Mouse (Mus musculus) MEL (cell line): ENCODE results near the gene Ssc5d.
"Not testable (repeated sequence)": the region's sequence is repeated elsewhere in the genome, so short reads cannot be mapped to it uniquely, and the experiment has no call there.

Experiments used
- BHLHE40 ChIP-seq: IDR thresholded peaks from 2 replicates; pipeline ENCODE4 v1.6.1; 2012; ENCODE audit warnings: low read depth, mild to moderate bottlenecking, inconsistent platforms, low read length, improper control_type of control experiment, borderline replicate concordance
- CTCF ChIP-seq, 3 experiments: IDR thresholded peaks in 2 of 3; conservative IDR thresholded peaks in 1 of 3; 2 replicates each; pipeline ENCODE4 v1.5.1; 2011 to 2012; ENCODE audit warnings: low read length in 3 of 3, low read depth in 2 of 3, mild to moderate bottlenecking in 2 of 3, improper control_type of control experiment in 1 of 3, inconsistent platforms in 1 of 3, mixed read lengths in 1 of 3, moderate library complexity in 1 of 3; ENCODE audit not compliant: control insufficient read depth in 1 of 3, insufficient read depth in 1 of 3, poor library complexity in 1 of 3, severe bottlenecking in 1 of 3
- E2F4 ChIP-seq: IDR thresholded peaks from 2 replicates; pipeline ENCODE4 v1.6.1; 2011; ENCODE audit warnings: low read depth, low read length, improper control_type of control experiment, borderline replicate concordance
- GATA1 ChIP-seq: IDR thresholded peaks from 2 replicates; pipeline ENCODE4 v1.6.1; 2011; ENCODE audit warnings: low read depth, low read length, improper control_type of control experiment
- HCFC1 ChIP-seq: IDR thresholded peaks from 2 replicates; pipeline ENCODE4 v1.6.1; 2012; ENCODE audit warnings: low read depth, mild to moderate bottlenecking, inconsistent platforms, low read length, improper control_type of control experiment, moderate library complexity
- MYC ChIP-seq: IDR thresholded peaks from 2 replicates; pipeline ENCODE4 v1.6.1; 2011; ENCODE audit warnings: low read depth, mild to moderate bottlenecking, low read length, improper control_type of control experiment, moderate library complexity
- POLR2A ChIP-seq, 2 experiments: IDR thresholded peaks; 2 replicates each; pipeline ENCODE4 v1.6.1; 2011 to 2012; ENCODE audit warnings: low read length in 2 of 2, mild to moderate bottlenecking in 2 of 2, control low read depth in 1 of 2, improper control_type of control experiment in 1 of 2, low read depth in 1 of 2, moderate library complexity in 1 of 2; ENCODE audit not compliant: control insufficient read depth in 1 of 2, insufficient read depth in 1 of 2, poor library complexity in 1 of 2
- POLR2AphosphoS2 ChIP-seq: IDR thresholded peaks from 2 replicates; pipeline ENCODE4 v1.6.1; 2011; ENCODE audit warnings: low read length, improper control_type of control experiment
- SMC3 ChIP-seq: IDR thresholded peaks from 2 replicates; pipeline ENCODE4 v1.6.1; 2011; ENCODE audit warnings: low read depth, low read length, improper control_type of control experiment
- USF2 ChIP-seq, 2 experiments: IDR thresholded peaks; 2 replicates each; pipeline ENCODE4 v1.6.1; 2011 to 2012; ENCODE audit warnings: improper control_type of control experiment in 2 of 2, low read length in 2 of 2, borderline replicate concordance in 1 of 2, inconsistent platforms in 1 of 2, low read depth in 1 of 2, mild to moderate bottlenecking in 1 of 2; ENCODE audit not compliant: insufficient read depth in 1 of 2
- ZKSCAN1 ChIP-seq: IDR thresholded peaks from 2 replicates; pipeline ENCODE4 v1.6.1; 2012; ENCODE audit warnings: low read depth, mild to moderate bottlenecking, inconsistent platforms, low read length, improper control_type of control experiment, moderate library complexity
- ZMIZ1 ChIP-seq: IDR thresholded peaks from 2 replicates; pipeline ENCODE4 v1.6.1; 2012; ENCODE audit warnings: low read depth, mild to moderate bottlenecking, inconsistent platforms, low read length, improper control_type of control experiment, moderate library complexity
- ZNF384 ChIP-seq: IDR thresholded peaks from 2 replicates; pipeline ENCODE4 v1.6.1; 2012; ENCODE audit warnings: low read depth, mild to moderate bottlenecking, inconsistent platforms, low read length, improper control_type of control experiment

DNA sequence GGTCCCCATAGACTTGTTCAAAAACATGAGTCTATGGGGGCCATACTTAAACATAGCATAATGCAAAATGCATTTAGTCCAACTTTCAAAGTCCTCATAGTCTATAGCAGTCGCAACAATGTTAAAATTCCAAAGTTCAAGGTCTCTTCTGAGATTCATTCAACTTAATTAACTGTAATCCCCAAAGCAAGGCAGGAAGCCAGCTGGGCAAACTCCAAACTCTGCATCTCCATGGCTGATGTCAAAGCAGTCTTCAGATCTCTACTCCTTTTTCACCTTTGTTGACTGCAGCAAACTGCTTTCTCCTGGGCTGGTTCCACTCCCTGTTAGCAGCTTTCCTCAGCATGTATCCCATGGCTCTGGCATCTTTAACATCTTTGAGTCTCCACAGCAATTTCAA lies 46.5 kb upstream of the Ssc5d start:
- TF ChIP-seq POLR2A (IDR thresholded peaks at IDR 0.05; ENCODE audit: control insufficient read depth in 1 of 2, insufficient read depth in 1 of 2, low read depth in 1 of 2, low read length in 2 of 2, poor library complexity in 1 of 2); CTCF (IDR thresholded peaks at IDR 0.05 in 2 of 3, conservative IDR thresholded peaks at IDR 0.05 in 1 of 3; ENCODE audit: control insufficient read depth in 1 of 3, insufficient read depth in 1 of 3, low read depth in 2 of 3, low read length in 3 of 3, poor library complexity in 1 of 3, severe bottlenecking in 1 of 3); MYC; USF2 (IDR thresholded peaks at IDR 0.05; ENCODE audit: borderline replicate concordance in 1 of 2, insufficient read depth in 1 of 2, low read depth in 1 of 2, low read length in 2 of 2); SMC3; HCFC1; GATA1; ZKSCAN1; BHLHE40; POLR2AphosphoS2; E2F4; ZMIZ1; ZNF384: not testable (repeated sequence)
